Mouse (Mus musculus) brain, embryonic 14.5 days (tissue): Measurements from ENCODE around the gene Gosr2.

Experiments
- CTCF ChIP-seq: fragments of 200-500 bp; IDR thresholded peaks from 2 replicates; pipeline ENCODE4 v1.5.1; 2012; ENCODE audit warnings: inconsistent platforms, mild to moderate bottlenecking, moderate library complexity, borderline replicate concordance; ENCODE audit not compliant: insufficient read depth, insufficient read length; ENCODE audit errors: extremely low read depth
- POLR2A ChIP-seq: fragments of 200-500 bp; IDR thresholded peaks from 2 replicates; pipeline ENCODE4 v1.6.1; 2012; ENCODE audit warnings: mild to moderate bottlenecking, inconsistent platforms, borderline replicate concordance; ENCODE audit not compliant: poor library complexity, insufficient read depth, insufficient read length, severe bottlenecking; ENCODE audit errors: extremely low read depth

GRCm38 (mm10) chr11:103731594-103731993, 33.9 kb upstream of the Gosr2 start:
- TF ChIP-seq CTCF, result no peak
- no peak for TF ChIP-seq POLR2A
